Mouse (Mus musculus): ENCODE results near the gene Pak4. TPM values are rescaled to one million over a fixed set of nuclear protein-coding genes. Genes with fewer than 3 reads are reported as not detected.
A peak's percentile ranks its signal among the peaks of the same experiment; 100 is the strongest.
"Not testable (repeated sequence)": the region's sequence is repeated elsewhere in the genome, so short reads cannot be mapped to it uniquely, and the experiment has no call there.

Pak4 gene
- 33.8 and 43.6 TPM in 2 replicates for polyA plus RNA-seq (2012; rRNA removed)

DNA sequence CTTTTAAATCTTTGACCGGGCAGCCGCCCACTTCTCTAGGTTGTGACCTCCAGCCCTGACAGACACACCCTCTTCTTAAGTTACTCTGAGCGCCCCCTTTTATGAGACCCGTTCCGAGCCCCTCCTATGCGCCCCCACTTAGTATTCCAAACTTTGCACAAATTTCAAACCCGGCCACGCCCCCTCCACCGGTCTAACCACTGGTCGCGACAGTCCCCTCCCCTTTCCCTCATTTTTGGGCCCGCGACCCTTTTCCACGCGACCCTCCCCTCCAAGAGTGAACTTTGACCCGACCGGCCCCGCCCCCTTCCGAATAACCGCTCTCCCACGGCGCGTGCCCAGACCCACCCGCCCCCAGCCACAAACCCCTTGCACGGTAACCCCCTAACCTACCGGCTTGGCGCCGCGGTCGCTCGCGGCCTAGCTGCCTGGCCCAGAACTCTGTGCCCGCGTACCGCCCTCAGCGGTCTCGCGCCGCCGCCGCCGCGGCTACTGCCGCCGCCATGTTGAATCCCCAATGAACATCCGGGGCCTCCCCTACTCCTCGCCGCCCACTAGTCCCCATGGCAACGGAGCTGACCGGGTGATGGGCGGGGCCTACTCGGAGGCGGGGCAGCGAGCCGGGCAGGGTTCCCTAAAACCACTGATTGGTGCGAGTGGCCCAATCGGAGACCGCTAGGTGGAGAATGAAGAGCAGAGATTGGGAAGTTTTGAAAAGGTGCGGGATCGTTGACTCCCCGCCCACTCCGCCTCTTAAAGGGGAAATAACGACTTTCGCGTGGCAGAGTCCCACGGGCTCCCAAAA lies at the start of gene Pak4, which contains the start of gene Samd4b:
TSS of gene Pak4 (minus strand) at position 544 of the 805 bp plus-strand sequence.
TSS of gene Samd4b (minus strand) at position 503 of the 805 bp plus-strand sequence.
- DNase-seq (ENCODE audit: low read depth): no peak

DNA sequence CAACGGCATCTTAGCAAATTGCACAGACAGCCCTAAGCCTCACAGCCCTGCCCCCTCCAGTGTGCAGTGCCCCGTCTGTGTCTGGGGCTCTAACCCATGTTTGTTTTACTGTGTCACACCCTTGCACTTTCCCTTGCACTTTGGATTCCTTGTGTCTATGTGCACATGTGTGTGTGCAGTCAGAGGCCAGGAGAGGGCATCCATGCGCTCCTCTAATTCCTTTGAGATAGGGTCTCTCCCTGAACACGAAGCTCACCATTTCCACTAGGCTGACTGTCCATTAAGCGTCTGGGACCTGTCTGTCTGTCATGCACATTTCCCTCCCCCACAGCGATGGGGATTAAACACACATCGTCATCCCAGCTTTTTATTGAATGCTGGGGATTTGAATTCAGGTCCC lies 49.0 kb upstream of the Pak4 start:
- DNase-seq (ENCODE audit: low read depth): no peak

DNA sequence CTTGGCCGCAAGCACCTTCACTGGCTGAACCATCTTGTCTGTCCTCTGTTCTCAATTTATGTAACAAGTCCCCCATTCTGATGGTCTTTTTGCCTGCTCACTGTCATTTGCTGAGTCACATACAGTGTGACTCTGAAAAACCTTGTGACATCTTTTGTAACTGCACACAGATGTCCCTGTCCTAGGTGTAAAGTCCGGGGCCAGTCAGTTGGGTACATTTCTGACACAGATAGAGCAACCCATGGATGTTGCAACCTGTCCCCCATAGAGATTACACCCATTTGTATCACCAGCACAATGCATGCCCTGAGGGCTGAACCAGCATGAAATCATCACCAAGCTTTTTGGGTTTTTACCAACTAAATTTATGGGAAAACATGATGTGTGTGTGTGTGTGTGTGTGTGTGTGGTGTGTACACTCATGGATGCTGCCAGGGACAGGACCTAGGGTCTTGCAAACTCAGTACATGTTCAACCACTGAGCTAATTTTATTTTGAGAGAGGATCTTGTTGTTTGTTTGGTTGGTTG lies 48.0 kb upstream of the Pak4 start:
- DNase-seq (ENCODE audit: low read depth): no peak

DNA sequence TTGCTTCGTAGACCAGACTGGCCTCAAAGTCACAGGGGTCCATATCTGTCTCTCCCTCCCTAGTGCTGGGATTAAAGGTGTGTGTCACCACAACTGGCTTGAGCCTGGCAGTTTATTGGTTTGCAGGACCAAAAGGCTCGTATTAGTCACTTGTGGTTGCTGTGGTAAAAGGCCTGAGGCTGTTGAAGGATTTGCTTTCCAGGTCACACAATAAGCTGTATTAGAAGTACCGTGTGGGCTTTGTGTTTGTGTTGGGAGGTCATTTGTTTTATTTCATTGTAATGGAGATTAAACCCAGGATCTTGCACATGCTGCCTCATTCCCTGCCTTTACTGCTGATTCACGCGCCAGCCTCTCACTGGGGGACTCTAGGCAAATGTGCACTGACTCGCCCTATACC lies 47.4 kb upstream of the Pak4 start:
- DNase-seq (ENCODE audit: low read depth): peak; percentile 57

GRCm38 (mm10) chr7:28641546-28641945 lies 43.6 kb upstream of the Pak4 start:
- DNase-seq (ENCODE audit: low read depth): no peak

DNA sequence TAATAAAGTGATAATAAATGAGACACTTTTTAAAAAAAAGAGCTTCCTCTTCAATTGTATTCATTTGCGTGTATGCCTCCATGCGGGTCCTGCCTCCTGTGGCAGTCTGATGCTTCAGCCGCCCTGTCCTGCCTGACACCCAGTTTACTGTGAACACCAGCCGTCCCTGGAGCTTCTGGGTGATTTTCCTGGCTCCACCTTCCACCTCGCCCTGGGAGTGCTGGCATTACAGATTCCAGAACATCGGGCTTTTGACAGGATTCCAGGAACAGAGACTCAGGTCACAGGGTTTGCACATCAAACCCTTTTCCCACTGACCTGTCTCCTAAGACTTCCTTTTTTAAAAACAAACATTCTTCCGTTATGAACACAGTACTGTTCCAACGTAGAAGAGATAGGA lies 39.5 kb upstream of the Pak4 start:
- no peak for DNase-seq (ENCODE audit: low read depth)

DNA sequence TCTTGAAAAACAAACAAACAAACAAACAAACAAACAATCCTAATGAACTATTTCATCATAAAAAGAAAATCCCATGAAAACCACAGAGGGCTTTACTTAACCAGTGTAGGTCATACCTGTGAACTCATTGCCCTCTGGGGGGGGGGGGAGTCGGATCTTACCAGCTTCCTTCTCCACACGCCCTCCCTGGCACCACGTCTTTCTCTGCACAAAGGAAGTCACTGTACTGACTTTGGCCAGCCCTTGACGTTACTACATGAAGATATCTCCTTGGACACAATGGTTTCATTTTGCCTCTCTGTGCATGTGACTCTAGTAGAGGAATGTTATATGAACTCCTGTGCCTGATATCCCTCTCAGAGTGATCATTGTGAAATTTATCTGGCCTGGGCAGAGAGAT lies 36.1 kb upstream of the Pak4 start:
- no peak for DNase-seq (ENCODE audit: low read depth)

DNA sequence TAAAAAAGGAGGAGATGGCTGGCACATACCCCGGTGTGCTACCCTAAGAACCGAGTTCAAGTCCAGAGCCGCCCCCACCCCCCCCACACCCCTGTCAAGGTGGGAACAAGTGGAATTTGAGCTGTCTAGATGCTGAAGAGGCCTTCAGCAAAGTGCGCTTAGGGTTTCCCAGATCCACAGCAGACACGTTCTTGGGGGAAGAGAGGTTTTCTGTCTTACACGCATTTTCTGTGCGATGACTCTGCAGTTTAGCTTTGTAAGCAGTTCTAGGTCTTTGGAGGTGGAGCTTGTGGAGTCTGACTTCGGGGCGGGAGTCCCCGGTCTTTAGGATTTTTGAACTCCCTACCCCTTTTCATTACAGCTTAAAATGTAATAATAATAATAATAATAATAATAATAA lies 33.1 kb upstream of the Pak4 start, which contains the start of gene Acp7:
TSS of gene Acp7 (minus strand) at position 260 of the 400 bp plus-strand sequence.
- DNase-seq (ENCODE audit: low read depth): no peak

- DNase-seq (ENCODE audit: low read depth): no peak
Observed at GRCm38 (mm10) chr7:28624791-28625190, 26.8 kb upstream of the Pak4 start.

DNA sequence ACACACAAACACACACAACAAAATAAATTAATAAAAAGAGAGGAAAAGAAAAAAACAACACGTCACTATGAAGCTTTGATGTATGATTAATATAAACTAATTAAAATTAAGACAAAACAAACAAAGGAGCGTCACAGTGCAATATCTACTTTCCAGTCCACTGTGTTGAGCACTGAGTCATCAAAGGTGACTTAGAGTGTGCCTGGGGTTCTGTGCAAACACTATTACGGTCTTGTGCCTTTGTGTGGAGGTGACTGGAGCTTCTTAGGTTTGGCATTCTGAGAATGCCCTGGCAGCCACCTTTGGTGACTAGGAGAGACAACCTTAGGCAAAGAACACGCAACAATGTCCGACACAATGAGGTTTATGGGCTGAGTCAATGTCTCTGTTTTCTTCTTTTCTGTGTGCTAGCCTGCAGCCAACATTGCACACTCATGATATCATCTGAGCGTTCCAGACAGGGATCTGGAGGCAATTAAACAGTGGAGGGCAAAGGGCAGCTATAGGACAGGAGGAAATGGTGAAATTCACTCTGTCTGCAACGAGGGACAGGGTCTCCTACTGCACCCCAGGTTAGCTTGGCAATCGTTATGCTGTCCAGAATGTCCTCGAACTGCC lies 21.2 kb upstream of the Pak4 start:
- peak; percentile 73 for DNase-seq (ENCODE audit: low read depth)

DNA sequence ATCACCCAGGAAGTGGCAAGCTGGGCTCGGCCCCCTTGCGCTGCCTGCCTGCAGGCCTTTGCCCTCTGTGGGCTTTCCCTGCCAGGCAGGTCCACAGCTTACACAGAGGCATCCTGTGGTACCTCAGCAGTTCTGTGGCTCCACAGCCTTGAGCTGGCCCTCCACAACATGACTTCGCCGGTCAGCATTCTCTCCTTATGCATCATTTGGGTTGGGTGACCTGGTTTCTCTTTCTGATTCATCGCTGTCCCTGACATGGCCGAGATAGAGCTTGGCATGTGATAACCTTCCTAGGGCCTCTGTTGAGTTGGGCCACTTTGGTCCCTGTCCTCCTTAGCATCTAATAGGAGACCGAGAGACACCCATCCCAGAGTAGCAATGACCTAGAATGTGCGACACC lies 8.0 kb upstream of the Pak4 start:
- DNase-seq (ENCODE audit: low read depth): no peak

DNA sequence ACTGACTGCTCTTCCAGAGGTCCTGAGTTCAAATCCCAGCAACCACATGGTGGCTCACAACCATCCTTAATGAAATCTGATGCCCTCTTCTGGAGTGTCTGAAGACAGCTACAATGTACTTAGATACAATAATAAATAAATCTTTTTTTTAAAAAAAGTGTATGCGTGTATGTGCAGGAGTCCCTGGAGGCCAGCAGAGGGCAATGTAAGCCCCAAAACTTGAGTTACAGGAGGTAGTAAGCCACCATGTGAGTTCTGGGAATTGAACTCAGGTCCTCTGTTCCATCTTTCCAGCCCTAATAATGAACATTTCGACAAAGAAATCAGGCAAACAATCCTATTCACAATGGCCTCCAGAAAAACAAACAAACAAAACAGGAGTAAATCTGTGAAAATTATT lies 5.8 kb upstream of the Pak4 start:
- not testable (repeated sequence) for DNase-seq (ENCODE audit: low read depth)

DNA sequence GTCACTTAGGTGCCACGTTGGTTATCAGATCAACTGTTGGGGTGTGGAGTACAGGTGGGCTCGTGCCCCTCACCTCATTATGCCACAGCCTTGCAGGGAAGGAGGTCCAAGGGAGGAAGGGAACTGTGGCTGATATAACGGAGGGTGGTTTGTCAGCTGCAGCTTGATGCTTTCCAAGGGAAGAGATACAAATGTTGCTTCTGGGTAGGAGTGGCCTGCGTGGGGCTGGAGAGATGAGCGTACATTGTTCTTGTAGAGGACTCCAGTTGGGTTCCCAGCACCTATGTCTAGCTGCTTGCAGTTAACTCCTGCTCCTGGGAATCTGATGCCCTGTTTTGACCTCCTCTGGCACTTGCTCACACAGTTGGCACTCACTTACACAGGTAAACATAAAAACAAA lies 5.2 kb upstream of the Pak4 start:
- no peak for DNase-seq (ENCODE audit: low read depth)

GRCm38 (mm10) chr7:28601668-28602067 lies 3.7 kb upstream of the Pak4 start:
- no peak for DNase-seq (ENCODE audit: low read depth)

- DNase-seq (ENCODE audit: low read depth): no peak
Observed at GRCm38 (mm10) chr7:28601029-28601428, 3.0 kb upstream of the Pak4 start.

GRCm38 (mm10) chr7:28598951-28599350 lies 966 bp upstream of the Pak4 start:
- DNase-seq (ENCODE audit: low read depth): no peak

DNA sequence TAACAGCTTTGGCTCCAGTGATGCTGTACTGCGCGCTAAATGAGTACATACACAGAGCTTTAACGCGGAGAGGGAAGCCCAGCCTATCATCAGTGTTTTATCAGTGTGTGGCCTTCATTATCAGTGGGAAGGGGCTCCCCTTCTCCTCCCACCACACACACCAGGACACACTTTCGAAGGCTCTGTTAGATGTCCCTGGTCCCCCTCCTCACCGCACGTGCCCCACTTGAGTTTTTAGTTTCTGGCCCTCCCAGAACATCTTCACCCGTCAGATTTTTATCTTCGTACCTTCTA lies 761 bp downstream of the Pak4 start:
- no peak for DNase-seq (ENCODE audit: low read depth)

DNA sequence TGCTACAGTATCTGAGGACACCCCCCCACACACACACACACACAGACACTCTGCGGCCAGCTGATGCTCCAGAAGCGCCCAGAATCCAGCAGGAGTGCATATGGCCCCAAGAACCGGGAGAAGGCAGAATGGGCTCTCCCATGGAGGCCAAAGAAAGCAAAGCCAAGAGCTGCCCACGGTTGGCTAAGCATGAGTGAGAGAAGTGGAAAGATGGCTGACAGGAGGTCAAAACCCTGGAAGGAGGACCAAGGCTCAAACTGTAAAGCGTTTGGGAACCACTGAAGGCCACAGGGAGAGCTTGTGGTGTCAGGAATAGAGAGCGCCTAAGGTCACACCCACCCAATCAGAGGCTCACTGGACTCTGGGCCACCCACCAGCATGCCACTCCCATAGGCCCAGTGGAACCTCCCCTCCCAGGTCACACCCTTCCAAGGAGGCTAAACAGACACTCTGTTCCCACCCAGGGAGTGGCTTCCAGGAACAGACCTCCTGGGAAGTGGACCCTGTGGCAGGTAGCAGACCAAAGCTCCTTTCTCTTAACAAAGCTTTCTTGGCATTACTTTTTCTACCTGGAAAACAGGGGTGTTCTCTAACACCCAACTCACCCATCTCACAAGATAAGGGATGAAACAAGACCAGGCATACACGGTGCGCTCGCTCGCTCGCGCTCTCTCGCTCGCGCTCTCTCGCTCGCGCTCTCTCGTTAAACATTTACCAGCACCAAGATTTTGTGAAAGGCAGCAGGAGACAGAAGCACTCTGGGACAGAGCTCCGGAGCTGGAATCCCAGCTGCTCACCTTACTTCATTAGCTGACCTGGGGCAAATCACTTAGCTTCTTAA lies 1.3 kb downstream of the Pak4 start:
- DNase-seq (ENCODE audit: low read depth): no peak

GRCm38 (mm10) chr7:28595751-28596435 lies 2.1 kb downstream of the Pak4 start:
- no peak for DNase-seq (ENCODE audit: low read depth)

DNA sequence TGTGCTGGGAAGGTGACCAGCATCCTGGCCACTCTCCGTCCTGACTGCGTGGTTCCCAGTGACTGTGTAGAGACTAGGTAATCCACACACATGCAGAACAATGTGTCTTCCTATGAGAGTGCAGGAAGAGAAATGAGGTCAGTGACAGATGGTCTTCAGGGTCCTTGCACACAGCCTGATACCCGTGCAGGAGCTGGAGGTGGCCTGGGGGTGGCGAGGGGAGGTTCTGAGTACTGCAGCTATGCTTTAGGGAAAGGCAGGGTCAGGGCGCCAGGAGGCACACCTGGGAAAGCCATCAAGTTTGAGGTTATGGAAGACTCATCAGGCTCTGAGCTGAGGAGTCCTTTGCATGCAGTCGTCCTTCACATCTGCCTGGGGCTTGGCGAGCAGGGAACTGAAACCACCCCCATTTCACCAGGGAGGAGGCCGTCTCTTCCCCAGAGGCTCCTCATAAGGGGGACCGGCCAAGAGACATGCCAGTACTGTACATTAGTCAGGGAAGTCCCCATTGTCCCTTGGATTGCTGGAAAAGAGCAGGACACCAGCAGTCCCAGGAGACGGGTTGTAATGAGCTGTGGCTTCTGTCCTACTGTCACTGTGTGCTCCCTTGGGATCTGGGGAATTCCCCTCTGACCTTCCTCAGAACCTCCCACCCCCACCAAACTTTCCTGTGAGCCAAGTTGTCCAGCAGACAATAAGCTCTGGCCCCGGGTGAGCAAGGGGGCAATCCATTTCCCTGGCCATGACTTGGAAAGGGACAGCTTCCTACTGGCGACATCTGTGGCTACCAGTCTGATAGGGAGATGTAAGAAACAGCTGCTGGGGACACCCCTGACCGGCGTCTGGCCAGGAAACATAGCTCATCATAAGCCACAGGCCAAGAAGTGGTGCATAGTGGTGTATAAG lies 4.5 kb downstream of the Pak4 start:
- DNase-seq (ENCODE audit: low read depth): no peak

DNA sequence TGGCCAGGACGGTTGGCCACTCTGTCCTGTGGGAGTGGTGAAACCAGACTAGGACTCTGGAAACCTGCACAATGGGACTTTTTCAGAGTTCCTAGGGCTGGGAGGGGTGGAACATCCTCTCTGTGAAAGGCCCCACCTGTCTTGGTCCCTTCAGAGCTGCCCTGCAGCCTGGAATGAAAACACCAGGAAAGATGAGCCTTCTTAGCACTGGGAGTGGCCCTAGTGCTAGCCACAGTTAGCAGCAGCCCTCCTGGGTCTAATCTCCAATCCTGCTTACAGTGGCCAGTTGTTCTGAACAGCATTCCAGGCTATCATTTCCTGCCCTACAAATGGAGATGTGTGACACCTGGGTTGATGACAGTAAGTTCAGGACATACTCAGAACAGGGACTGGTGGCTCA lies 6.1 kb downstream of the Pak4 start:
- no peak for DNase-seq (ENCODE audit: low read depth)
